Mouse (Mus musculus): Measurements from ENCODE around the gene Wbp1. TPM values are rescaled to one million over a fixed set of nuclear protein-coding genes. Genes with fewer than 3 reads are reported as not detected.

The Wbp1 gene
- polyA plus RNA-seq, 1 experiment from 2014 or later, result 228 TPM

DNA sequence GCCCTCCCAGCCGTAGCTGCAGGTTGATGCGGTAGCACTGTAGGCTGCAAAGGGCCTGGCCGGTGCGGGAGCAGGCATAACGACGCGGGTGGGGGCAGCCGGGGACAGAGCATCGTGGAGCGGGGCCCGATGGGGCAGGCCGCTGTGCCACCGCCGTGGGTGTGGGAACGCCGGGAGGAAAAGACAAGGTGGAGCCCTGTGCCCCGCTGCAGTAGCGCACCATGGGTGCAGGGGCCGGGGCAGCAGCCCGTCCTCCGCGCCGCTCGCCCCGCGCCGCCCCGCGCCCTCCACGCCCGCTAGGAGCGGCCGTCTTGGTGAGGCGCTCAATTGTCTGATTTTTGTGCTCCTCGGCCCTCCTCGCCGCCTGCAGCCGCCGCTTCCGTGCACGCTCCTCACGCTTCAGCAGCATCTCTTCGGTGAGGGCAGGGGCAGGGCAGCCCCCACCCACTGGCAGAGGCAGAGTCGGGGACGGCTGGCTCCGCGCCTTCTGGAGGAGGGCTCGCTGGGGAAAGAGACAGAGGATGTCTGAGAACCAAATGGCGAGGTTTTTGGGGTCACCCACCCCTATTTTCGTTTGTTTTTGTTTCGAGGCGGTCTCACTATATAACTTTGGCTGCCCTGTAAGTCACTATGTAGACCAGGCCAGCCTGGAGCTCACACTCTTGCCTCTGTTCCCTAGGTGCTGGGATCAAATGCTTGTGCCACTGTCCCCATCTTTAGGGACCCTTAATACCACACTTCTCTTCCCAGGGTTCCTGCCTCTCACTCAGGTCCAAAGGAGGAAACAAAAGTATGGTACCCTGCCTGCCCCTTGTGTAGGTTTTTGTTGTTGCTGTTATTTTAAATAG, 728 bp upstream of the Wbp1 start:
- ATAC-seq, result peak; percentile 49
- peaks cover 9% of the 10 kb centered on the region; the same call in 1 of the 2 replicates for H3K36me3 ChIP-seq (ENCODE audit: control insufficient read depth, insufficient read depth)
- H3K4me1 ChIP-seq (replicated peaks; ENCODE audit: control insufficient read depth, insufficient read depth, low read length), result peaks cover 40% of the 10 kb centered on the region

DNA sequence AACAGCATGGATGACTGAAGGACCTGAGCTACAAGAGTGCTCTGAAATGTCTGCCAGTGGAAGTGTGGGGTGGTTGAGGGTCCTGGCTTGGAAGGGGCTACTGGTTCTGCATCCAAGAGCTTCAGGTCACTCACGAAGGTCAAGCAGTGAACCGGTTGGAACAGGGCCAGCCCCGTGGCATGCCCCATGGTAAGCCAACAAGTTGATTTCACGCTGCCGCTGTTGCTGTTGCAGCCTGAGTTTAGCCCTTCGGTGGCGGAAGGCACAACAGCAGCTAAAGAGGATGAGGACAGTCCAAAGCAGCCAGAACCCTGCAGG, 1.7 kb downstream of the Wbp1 start:
- Histone ChIP-seq H3K4me3 (replicated peaks; ENCODE audit: low read length) (no peak overlapping the region), H3K9me3 (ENCODE audit: control insufficient read depth, low read length) (no peaks in the 10 kb centered on the region), H3K9ac (replicated peaks; ENCODE audit: low read depth, low read length) (peak overlapping the region; percentile 97), H3K36me3 (ENCODE audit: control insufficient read depth, insufficient read depth) (peaks cover 13% of the 10 kb centered on the region; the same call in 1 of the 2 replicates), H3K4me1 (replicated peaks; ENCODE audit: control insufficient read depth, insufficient read depth, low read length) (peaks cover 55% of the 10 kb centered on the region), H3K27me3 (replicated peaks; ENCODE audit: control insufficient read depth, insufficient read depth, low read length) (no peaks in the 10 kb centered on the region), H3K27ac (ENCODE audit: low read length) (no peak overlapping the region), H3K4me2 (ENCODE audit: low read length) (peak overlapping the region; percentile 79)
- ATAC-seq, result no peak
- 86% methylated on average over 7 of the region's 7 CpGs for WGBS

More for the DNA sequence above, 728 bp upstream of the Wbp1 start:
- Histone ChIP-seq H3K9ac (replicated peaks; ENCODE audit: low read depth, low read length) (peak overlapping the region; percentile 96), H3K9me3 (ENCODE audit: control insufficient read depth, low read length) (no peaks in the 10 kb centered on the region), H3K4me3 (replicated peaks; ENCODE audit: low read length) (peak overlapping the region; percentile 86), H3K4me2 (ENCODE audit: low read length) (peak overlapping the region; percentile 98), H3K27me3 (replicated peaks; ENCODE audit: control insufficient read depth, insufficient read depth, low read length) (no peaks in the 10 kb centered on the region), H3K27ac (ENCODE audit: low read length) (peak overlapping the region; percentile 98)
- 1% methylated on average over 52 of the region's 52 CpGs for WGBS

DNA sequence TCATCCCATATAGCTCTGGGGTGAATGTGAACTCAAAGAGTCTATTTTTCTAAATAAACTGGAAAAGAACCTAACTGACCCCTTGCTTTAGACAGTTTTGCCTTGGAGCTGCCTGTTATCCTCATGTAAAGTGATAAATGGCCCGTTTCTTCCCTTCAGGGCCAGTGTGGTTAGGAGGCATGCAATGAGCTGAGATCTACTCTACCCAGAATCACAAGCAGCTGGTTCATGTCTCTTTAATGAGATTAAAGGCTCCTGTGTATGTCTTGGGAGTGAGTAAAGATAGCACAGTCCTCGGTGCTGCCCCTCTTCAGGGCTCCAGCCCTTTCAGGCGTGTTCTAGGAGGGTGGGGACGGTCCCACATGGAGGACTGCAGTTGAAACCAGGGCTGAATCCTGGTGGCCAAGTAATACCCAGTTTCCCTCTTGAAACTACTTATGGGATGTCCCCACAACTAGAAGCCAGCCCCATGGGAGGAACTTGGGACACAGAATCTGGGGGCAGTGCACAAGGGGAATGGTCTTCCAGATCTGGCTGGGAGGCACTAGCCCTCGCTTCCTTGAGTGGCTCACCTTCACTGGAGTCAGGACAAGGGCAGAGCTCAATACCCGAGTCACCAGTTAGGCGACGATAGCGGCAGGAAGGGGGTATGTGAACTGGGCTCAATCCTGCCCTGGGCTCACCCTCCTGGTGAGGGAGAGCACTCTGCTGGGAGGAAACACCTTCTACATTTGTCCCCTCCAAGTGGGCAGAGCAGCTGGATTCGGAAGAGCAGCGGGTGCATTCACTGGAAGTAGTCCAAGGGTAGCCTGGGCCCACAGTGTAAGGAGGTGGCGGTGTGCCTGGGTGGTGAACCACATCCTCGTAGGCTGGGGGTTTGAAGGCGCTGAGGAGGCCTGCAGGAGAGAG, 2.3 kb downstream of the Wbp1 start:
- no peak overlapping the region for H3K4me3 ChIP-seq (replicated peaks; ENCODE audit: low read length)
- WGBS, result 83% methylated on average over 14 of the region's 14 CpGs
- no peak overlapping the region; the same call in 1 of the 2 replicates for H3K9ac ChIP-seq (replicated peaks; ENCODE audit: low read depth, low read length)
- H3K27ac ChIP-seq (ENCODE audit: low read length), result no peak overlapping the region
- H3K4me2 ChIP-seq (ENCODE audit: low read length), result no peak overlapping the region; the same call in 1 of the 2 replicates
- ATAC-seq, result no peak
- peaks cover 13% of the 10 kb centered on the region; the same call in 1 of the 2 replicates for H3K36me3 ChIP-seq (ENCODE audit: control insufficient read depth, insufficient read depth)
- no peaks in the 10 kb centered on the region for H3K27me3 ChIP-seq (replicated peaks; ENCODE audit: control insufficient read depth, insufficient read depth, low read length)
- H3K9me3 ChIP-seq (ENCODE audit: control insufficient read depth, low read length), result no peaks in the 10 kb centered on the region
- peaks cover 54% of the 10 kb centered on the region for H3K4me1 ChIP-seq (replicated peaks; ENCODE audit: control insufficient read depth, insufficient read depth, low read length)

DNA sequence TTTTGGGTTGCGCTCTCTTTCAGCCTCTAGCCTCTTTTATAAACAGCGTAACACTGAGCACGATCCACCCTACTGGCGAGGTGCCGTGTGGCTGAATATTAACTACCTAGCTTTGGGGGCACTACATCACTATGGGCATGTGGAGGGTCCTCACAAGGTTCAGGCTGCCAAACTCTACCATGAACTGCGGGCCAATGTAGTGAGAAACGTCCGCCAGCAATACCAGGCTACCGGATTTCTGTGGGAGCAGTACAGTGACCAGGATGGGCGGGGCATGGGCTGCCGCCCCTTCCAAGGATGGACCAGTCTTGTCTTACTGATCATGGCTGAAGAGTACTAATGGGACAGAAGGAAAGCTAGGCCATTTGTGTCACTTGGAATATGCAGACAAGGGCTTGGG, 3.0 kb downstream of the Wbp1 start:
- ATAC-seq, result no peak
- no peak overlapping the region for H3K9ac ChIP-seq (replicated peaks; ENCODE audit: low read depth, low read length)
- no peaks in the 10 kb centered on the region for H3K9me3 ChIP-seq (ENCODE audit: control insufficient read depth, low read length)
- H3K4me3 ChIP-seq (replicated peaks; ENCODE audit: low read length), result no peak overlapping the region
- no peaks in the 10 kb centered on the region for H3K27me3 ChIP-seq (replicated peaks; ENCODE audit: control insufficient read depth, insufficient read depth, low read length)
- 78% methylated on average over 11 of the region's 11 CpGs for WGBS
- H3K36me3 ChIP-seq (ENCODE audit: control insufficient read depth, insufficient read depth), result peaks cover 13% of the 10 kb centered on the region; the same call in 1 of the 2 replicates
- no peak overlapping the region for H3K4me2 ChIP-seq (ENCODE audit: low read length)
- peaks cover 47% of the 10 kb centered on the region for H3K4me1 ChIP-seq (replicated peaks; ENCODE audit: control insufficient read depth, insufficient read depth, low read length)
- H3K27ac ChIP-seq (ENCODE audit: low read length), result no peak overlapping the region

DNA sequence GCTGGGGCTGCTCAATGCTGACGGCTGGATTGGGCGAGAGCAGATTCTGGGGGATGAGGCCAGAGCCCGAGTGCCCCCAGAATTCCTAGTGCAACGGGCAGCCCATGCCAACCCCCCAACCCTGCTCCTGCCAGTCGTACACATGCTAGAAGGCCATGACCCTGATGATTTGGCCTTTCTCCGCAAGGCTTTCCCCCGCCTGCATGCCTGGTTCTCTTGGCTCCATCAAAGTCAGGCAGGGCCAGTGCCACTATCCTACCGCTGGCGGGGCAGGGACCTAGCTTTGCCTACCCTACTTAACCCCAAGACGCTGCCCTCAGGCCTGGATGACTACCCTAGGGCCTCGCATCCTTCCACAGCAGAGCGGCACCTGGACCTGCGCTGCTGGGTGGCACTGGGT, 3.7 kb downstream of the Wbp1 start:
- no peak for ATAC-seq
- Histone ChIP-seq H3K9me3 (ENCODE audit: control insufficient read depth, low read length) (no peaks in the 10 kb centered on the region), H3K4me3 (replicated peaks; ENCODE audit: low read length) (no peak overlapping the region), H3K4me2 (ENCODE audit: low read length) (no peak overlapping the region), H3K4me1 (replicated peaks; ENCODE audit: control insufficient read depth, insufficient read depth, low read length) (peaks cover 41% of the 10 kb centered on the region), H3K9ac (replicated peaks; ENCODE audit: low read depth, low read length) (no peak overlapping the region), H3K27ac (ENCODE audit: low read length) (no peak overlapping the region), H3K27me3 (replicated peaks; ENCODE audit: control insufficient read depth, insufficient read depth, low read length) (no peaks in the 10 kb centered on the region), H3K36me3 (ENCODE audit: control insufficient read depth, insufficient read depth) (peaks cover 13% of the 10 kb centered on the region; the same call in 1 of the 2 replicates)
- WGBS, result 91% methylated on average over 13 of the region's 13 CpGs

DNA sequence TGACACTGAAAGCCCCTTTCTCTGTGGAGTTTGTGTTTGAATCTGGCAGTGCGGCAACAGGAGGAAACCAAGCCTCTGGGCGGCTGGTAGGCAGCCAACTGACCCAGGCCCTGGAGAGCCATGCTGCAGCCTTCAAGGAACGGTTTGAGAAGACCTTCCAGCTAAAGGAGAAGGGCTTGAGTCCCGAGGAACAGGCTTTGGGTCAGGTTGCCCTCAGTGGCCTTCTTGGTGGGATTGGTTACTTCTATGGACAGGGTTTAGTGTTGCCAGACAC, 4.3 kb downstream of the Wbp1 start:
- no peaks in the 10 kb centered on the region for H3K9me3 ChIP-seq (ENCODE audit: control insufficient read depth, low read length)
- WGBS, result 83% methylated on average over 4 of the region's 4 CpGs
- no peaks in the 10 kb centered on the region for H3K27me3 ChIP-seq (replicated peaks; ENCODE audit: control insufficient read depth, insufficient read depth, low read length)
- H3K9ac ChIP-seq (replicated peaks; ENCODE audit: low read depth, low read length), result no peak overlapping the region
- no peak for ATAC-seq
- H3K36me3 ChIP-seq (ENCODE audit: control insufficient read depth, insufficient read depth), result peaks cover 13% of the 10 kb centered on the region; the same call in 1 of the 2 replicates
- no peak overlapping the region for H3K27ac ChIP-seq (ENCODE audit: low read length)
- peaks cover 37% of the 10 kb centered on the region for H3K4me1 ChIP-seq (replicated peaks; ENCODE audit: control insufficient read depth, insufficient read depth, low read length)
- H3K4me3 ChIP-seq (replicated peaks; ENCODE audit: low read length), result no peak overlapping the region
- no peak overlapping the region for H3K4me2 ChIP-seq (ENCODE audit: low read length)

DNA sequence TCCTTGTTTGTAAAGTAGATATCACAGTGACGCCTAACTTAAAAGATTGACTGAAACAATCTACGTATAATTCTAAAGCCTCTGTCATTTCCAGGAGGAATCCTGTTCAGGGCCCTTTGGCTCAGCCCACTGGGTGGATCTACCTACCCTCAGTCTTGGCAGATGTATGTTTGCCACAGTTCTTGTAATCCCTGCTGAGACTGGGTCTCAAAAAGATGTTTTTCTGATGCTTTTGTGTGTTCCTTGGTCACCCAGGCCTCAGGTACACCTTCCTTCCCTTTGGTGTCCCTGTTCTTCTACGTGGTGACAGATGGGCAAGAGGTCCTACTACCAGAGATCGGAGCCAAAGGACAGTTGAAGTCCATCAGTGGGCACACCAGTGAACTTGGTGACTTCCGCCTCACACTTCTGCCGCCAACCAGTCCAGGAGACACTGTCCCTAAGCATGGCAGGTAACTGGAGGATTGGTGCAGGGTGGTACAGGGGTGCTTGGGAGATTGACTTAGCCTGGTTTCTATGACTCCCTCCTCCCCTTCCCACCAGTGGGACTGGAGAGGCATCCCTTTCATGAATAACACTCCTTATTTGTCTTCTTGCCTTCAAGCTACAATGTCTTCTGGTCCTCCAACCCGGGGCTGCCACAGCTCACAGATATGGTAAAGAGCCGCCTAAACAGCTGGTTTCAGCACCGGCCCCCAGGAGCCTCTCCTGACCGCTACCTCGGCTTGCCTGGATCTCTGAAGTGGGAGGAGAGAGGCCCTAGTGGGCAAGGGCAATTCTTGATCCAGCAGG, 4.8 kb downstream of the Wbp1 start:
- WGBS, result 80% methylated on average over 11 of the region's 11 CpGs
- peaks cover 37% of the 10 kb centered on the region for H3K4me1 ChIP-seq (replicated peaks; ENCODE audit: control insufficient read depth, insufficient read depth, low read length)
- no peak for ATAC-seq
- peaks cover 13% of the 10 kb centered on the region; the same call in 1 of the 2 replicates for H3K36me3 ChIP-seq (ENCODE audit: control insufficient read depth, insufficient read depth)
- no peaks in the 10 kb centered on the region for H3K27me3 ChIP-seq (replicated peaks; ENCODE audit: control insufficient read depth, insufficient read depth, low read length)
- H3K9me3 ChIP-seq (ENCODE audit: control insufficient read depth, low read length), result no peaks in the 10 kb centered on the region
- H3K4me2 ChIP-seq (ENCODE audit: low read length), result peak overlapping the region; percentile 97
- H3K27ac ChIP-seq (ENCODE audit: low read length), result no peak overlapping the region
- peak overlapping the region; percentile 90 for H3K4me3 ChIP-seq (replicated peaks; ENCODE audit: low read length)
- H3K9ac ChIP-seq (replicated peaks; ENCODE audit: low read depth, low read length), result peak overlapping the region; percentile 94

DNA sequence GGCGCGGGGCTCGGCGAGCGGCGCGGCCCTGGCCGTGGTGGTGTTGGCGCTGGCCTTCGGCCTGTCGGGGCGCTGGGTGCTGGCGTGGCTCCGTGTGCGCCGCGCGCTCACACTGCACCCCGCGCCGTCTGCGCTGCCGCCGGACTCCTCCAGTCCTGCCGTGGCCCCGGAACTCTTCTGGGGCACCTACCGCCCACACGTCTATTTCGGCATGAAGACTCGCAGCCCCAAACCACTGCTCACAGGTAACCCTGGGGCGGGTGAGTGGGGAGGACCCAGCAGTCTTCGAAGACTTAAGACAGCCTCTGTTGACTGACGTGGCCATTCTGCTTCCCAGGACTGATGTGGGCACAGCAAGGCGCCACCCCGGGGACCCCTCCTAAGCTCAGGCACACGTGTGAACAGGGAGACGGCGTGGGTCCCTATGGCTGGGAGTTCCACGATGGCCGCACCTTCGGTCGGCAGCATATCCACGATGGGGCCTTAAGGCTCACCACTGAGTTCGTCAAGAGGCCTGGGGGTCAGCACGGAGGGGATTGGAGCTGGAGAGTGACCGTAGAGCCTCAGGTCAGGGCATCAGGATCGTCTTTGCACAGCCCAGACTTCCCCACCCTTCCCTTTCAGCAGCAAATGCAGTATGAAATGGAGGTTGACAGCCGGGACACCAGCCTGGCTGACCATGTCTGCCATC, 5.5 kb downstream of the Wbp1 start:
- Histone ChIP-seq H3K4me2 (ENCODE audit: low read length) (peak overlapping the region; percentile 97), H3K9ac (replicated peaks; ENCODE audit: low read depth, low read length) (peak overlapping the region; percentile 94), H3K36me3 (ENCODE audit: control insufficient read depth, insufficient read depth) (peaks cover 13% of the 10 kb centered on the region; the same call in 1 of the 2 replicates), H3K4me3 (replicated peaks; ENCODE audit: low read length) (peak overlapping the region; percentile 90), H3K4me1 (replicated peaks; ENCODE audit: control insufficient read depth, insufficient read depth, low read length) (peaks cover 37% of the 10 kb centered on the region), H3K9me3 (ENCODE audit: control insufficient read depth, low read length) (no peaks in the 10 kb centered on the region), H3K27ac (ENCODE audit: low read length) (peak overlapping the region; percentile 71), H3K27me3 (replicated peaks; ENCODE audit: control insufficient read depth, insufficient read depth, low read length) (no peaks in the 10 kb centered on the region)
- ATAC-seq, result peak; percentile 19
- 2% methylated on average over 36 of the region's 48 CpGs for WGBS
